Mouse (Mus musculus): Measurements from ENCODE around the gene Olfr101. TPM values are rescaled to one million over a fixed set of nuclear protein-coding genes. Genes with fewer than 3 reads are reported as not detected.

Gene Olfr101
- polyA plus RNA-seq, 1 experiment from 2014 or later: not detected

DNA sequence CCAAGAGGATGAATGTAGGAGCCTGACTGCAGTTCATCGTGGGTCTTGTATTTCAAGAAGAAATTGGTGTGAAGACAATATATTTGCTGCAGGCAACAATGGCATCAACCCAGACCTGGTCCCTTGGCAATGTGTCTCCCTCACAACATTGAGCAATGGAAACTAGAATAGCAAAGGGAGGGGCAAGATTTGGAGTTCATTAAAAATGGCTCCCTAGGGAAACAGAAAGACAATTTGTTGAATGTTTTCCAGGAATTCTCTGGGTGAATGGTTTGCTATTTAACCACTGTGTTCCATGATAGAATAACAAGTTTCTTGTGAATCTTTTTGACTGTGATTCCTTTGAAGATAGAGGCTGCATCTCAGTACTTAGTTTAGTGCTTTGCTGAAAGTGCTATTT is 40.5 kb downstream of the Olfr101 start, which contains the start of gene Olfr98:
Gene Olfr98 (minus strand): TSS at position 124 of the 400 bp plus-strand sequence.
- no peaks in the 10 kb centered on the region for H3K27me3 ChIP-seq (replicated peaks)
- H3K4me1 ChIP-seq (replicated peaks): no peaks in the 10 kb centered on the region
- WGBS: 82% methylated on average over 1 of the region's 1 CpGs
- H3K36me3 ChIP-seq: no peaks in the 10 kb centered on the region
- no peak within 1 kb of the TSS for H3K4me3 ChIP-seq
- ATAC-seq (ENCODE audit: insufficient number of reproducible peaks, low FRiP score): no peak
- H3K27ac ChIP-seq (ENCODE audit: poor library complexity, severe bottlenecking): no peak within 1 kb of the TSS
- H3K9ac ChIP-seq: no peak within 1 kb of the TSS
- no peaks in the 10 kb centered on the region for H3K9me3 ChIP-seq (replicated peaks)
- no peak within 1 kb of the TSS for H3K4me2 ChIP-seq

DNA sequence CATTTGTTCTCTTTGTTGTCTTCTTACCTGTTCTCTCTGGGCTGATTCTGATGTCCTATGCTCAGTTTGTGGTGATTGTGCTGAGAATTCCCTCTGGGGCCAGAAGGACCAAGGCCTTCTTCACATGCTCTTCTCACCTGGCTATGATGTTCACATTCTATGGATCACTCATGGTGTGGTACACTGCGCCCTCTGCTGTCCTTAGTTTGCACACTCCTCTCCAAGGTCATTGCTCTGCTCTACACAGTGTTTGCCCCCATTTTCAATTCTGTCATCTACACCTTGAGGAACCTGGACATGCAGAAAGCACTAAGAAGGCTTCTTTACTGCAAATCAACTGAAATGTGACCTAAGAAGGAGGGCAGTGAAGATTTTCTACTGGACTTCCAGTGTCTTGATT is 53.6 kb downstream of the Olfr101 start:
- H3K36me3 ChIP-seq: no peaks in the 10 kb centered on the region
- no peaks in the 10 kb centered on the region for H3K27me3 ChIP-seq (replicated peaks)
- H3K4me1 ChIP-seq (replicated peaks): no peaks in the 10 kb centered on the region
- no peaks in the 10 kb centered on the region for H3K9me3 ChIP-seq (replicated peaks)
- WGBS: 14% methylated on average over 1 of the region's 1 CpGs
- no peak overlapping the region for H3K4me3 ChIP-seq
- H3K27ac ChIP-seq (ENCODE audit: poor library complexity, severe bottlenecking): no peak overlapping the region
- H3K4me2 ChIP-seq: no peak overlapping the region
- H3K9ac ChIP-seq: no peak overlapping the region
- no peak for ATAC-seq (ENCODE audit: insufficient number of reproducible peaks, low FRiP score)

GRCm38 (mm10) chr17:37249460-37249859 is 54.7 kb downstream of the Olfr101 start:
- H3K4me1 ChIP-seq (replicated peaks): no peaks in the 10 kb centered on the region
- no peaks in the 10 kb centered on the region for H3K36me3 ChIP-seq
- ATAC-seq (ENCODE audit: insufficient number of reproducible peaks, low FRiP score): no peak
- no peak overlapping the region for H3K9ac ChIP-seq
- no peak overlapping the region for H3K4me3 ChIP-seq
- H3K27me3 ChIP-seq (replicated peaks): no peaks in the 10 kb centered on the region
- no peak overlapping the region for H3K27ac ChIP-seq (ENCODE audit: poor library complexity, severe bottlenecking)
- no peaks in the 10 kb centered on the region for H3K9me3 ChIP-seq (replicated peaks)
- H3K4me2 ChIP-seq: no peak overlapping the region

Other genes with a start within 250 kb of the Olfr101 start
- gene Olfr90, start 215.8 kb downstream of the Olfr101 start, polyA plus RNA-seq (2016; fragmentation: Nextera tagmentation; extraction: Ambion mirVana): 0.08 TPM in 1 of 2 replicates, not detected in the other
- 0.05 TPM in 1 of 2 replicates, not detected in the other for gene Olfr91, start 206.0 kb downstream of the Olfr101 start, polyA plus RNA-seq (2016; fragmentation: Nextera tagmentation; extraction: Ambion mirVana)
- gene Olfr92, start 184.2 kb downstream of the Olfr101 start, polyA plus RNA-seq (2016; fragmentation: Nextera tagmentation; extraction: Ambion mirVana): not detected in 2 replicates
- not detected in 2 replicates for gene Olfr93, start 142.8 kb downstream of the Olfr101 start, polyA plus RNA-seq (2016; fragmentation: Nextera tagmentation; extraction: Ambion mirVana)
- not detected in 2 replicates for gene Ubd, start 110.4 kb downstream of the Olfr101 start, polyA plus RNA-seq (2016; fragmentation: Nextera tagmentation; extraction: Ambion mirVana)
- not detected in 2 replicates for gene Olfr94, start 103.3 kb downstream of the Olfr101 start, polyA plus RNA-seq (2016; fragmentation: Nextera tagmentation; extraction: Ambion mirVana)
- gene Olfr95, start 91.2 kb downstream of the Olfr101 start, polyA plus RNA-seq (2016; fragmentation: Nextera tagmentation; extraction: Ambion mirVana): not detected in 2 replicates
- not detected in 2 replicates for gene Olfr96, start 84.2 kb downstream of the Olfr101 start, polyA plus RNA-seq (2016; fragmentation: Nextera tagmentation; extraction: Ambion mirVana)
- not detected in 2 replicates for gene Olfr97, start 67.0 kb downstream of the Olfr101 start, polyA plus RNA-seq (2016; fragmentation: Nextera tagmentation; extraction: Ambion mirVana)
- not detected in 2 replicates for gene Olfr98, start 40.6 kb downstream of the Olfr101 start, polyA plus RNA-seq (2016; fragmentation: Nextera tagmentation; extraction: Ambion mirVana)
- gene H2-M3, start 34.1 kb downstream of the Olfr101 start, polyA plus RNA-seq (2016; fragmentation: Nextera tagmentation; extraction: Ambion mirVana): 0.57 and 0.74 TPM in 2 replicates
- gene Olfr99, start 20.9 kb downstream of the Olfr101 start, polyA plus RNA-seq (2016; fragmentation: Nextera tagmentation; extraction: Ambion mirVana): not detected in 2 replicates
- gene Olfr102, start 12.7 kb upstream of the Olfr101 start, polyA plus RNA-seq (2016; fragmentation: Nextera tagmentation; extraction: Ambion mirVana): not detected in 2 replicates
- gene Olfr103, start 35.4 kb upstream of the Olfr101 start, polyA plus RNA-seq (2016; fragmentation: Nextera tagmentation; extraction: Ambion mirVana): not detected in 2 replicates
- not detected in 2 replicates for gene Olfr104-ps, start 55.3 kb upstream of the Olfr101 start, polyA plus RNA-seq (2016; fragmentation: Nextera tagmentation; extraction: Ambion mirVana)
- not detected in 2 replicates for gene Olfr105-ps, start 74.7 kb upstream of the Olfr101 start, polyA plus RNA-seq (2016; fragmentation: Nextera tagmentation; extraction: Ambion mirVana)
- not detected in 2 replicates for gene Olfr106-ps, start 86.1 kb upstream of the Olfr101 start, polyA plus RNA-seq (2016; fragmentation: Nextera tagmentation; extraction: Ambion mirVana)
- not detected in 2 replicates for gene Olfr107, start 94.9 kb upstream of the Olfr101 start, polyA plus RNA-seq (2016; fragmentation: Nextera tagmentation; extraction: Ambion mirVana)
- not detected in 2 replicates for gene Olfr108, start 141.2 kb upstream of the Olfr101 start, polyA plus RNA-seq (2016; fragmentation: Nextera tagmentation; extraction: Ambion mirVana)
- not detected in 2 replicates for gene Olfr109, start 154.6 kb upstream of the Olfr101 start, polyA plus RNA-seq (2016; fragmentation: Nextera tagmentation; extraction: Ambion mirVana)
- gene H2-M2, start 179.2 kb upstream of the Olfr101 start, polyA plus RNA-seq (2016; fragmentation: Nextera tagmentation; extraction: Ambion mirVana): not detected in 2 replicates
- gene Olfr110, start 188.2 kb upstream of the Olfr101 start, polyA plus RNA-seq (2016; fragmentation: Nextera tagmentation; extraction: Ambion mirVana): not detected in 2 replicates
- 0.10 TPM in 1 of 2 replicates, not detected in the other for gene Olfr111, start 203.7 kb upstream of the Olfr101 start, polyA plus RNA-seq (2016; fragmentation: Nextera tagmentation; extraction: Ambion mirVana)